Mouse (Mus musculus): Measurements from ENCODE around the gene Srsf1.
"Not testable (repeated sequence)": the region's sequence is repeated elsewhere in the genome, so short reads cannot be mapped to it uniquely, and the experiment has no call there.

The Srsf1 gene

GRCm38 (mm10) chr11:88039066-88039465, 8.1 kb upstream of the Srsf1 start:
- DNase-seq (ENCODE audit: low spot score): no peak

GRCm38 (mm10) chr11:88044314-88044713, 2.9 kb upstream of the Srsf1 start:
- no peak for DNase-seq (ENCODE audit: low spot score)

GRCm38 (mm10) chr11:88045159-88045558, 2.0 kb upstream of the Srsf1 start:
- not testable (repeated sequence) for DNase-seq (ENCODE audit: low spot score)

- DNase-seq (ENCODE audit: low spot score): no peak
Observed at GRCm38 (mm10) chr11:88045878-88046277, 1.3 kb upstream of the Srsf1 start.

- no peak for DNase-seq (ENCODE audit: low spot score)
Observed at GRCm38 (mm10) chr11:88046323-88046937, 743 bp upstream of the Srsf1 start.

GRCm38 (mm10) chr11:88047871-88048531, 828 bp downstream of the Srsf1 start:
- DNase-seq (ENCODE audit: low spot score): no peak

GRCm38 (mm10) chr11:88048961-88049670, 1.9 kb downstream of the Srsf1 start:
- DNase-seq (ENCODE audit: low spot score): no peak

- no peak for DNase-seq (ENCODE audit: low spot score)
Observed at GRCm38 (mm10) chr11:88049732-88050131, 2.6 kb downstream of the Srsf1 start.

- no peak for DNase-seq (ENCODE audit: low spot score)
Observed at GRCm38 (mm10) chr11:88052638-88053037, 5.5 kb downstream of the Srsf1 start.

- DNase-seq (ENCODE audit: low spot score): no peak
Observed at GRCm38 (mm10) chr11:88053821-88054220, 6.6 kb downstream of the Srsf1 start.

GRCm38 (mm10) chr11:88054589-88054988, 7.4 kb downstream of the Srsf1 start:
- DNase-seq (ENCODE audit: low spot score): no peak

GRCm38 (mm10) chr11:88055777-88056176, 8.6 kb downstream of the Srsf1 start:
- DNase-seq (ENCODE audit: low spot score): no peak

- no peak for DNase-seq (ENCODE audit: low spot score)
Observed at GRCm38 (mm10) chr11:88057788-88058187, 10.6 kb downstream of the Srsf1 start.

- DNase-seq (ENCODE audit: low spot score): no peak
Observed at GRCm38 (mm10) chr11:88059141-88059540, 12.0 kb downstream of the Srsf1 start.

- no peak for DNase-seq (ENCODE audit: low spot score)
Observed at GRCm38 (mm10) chr11:88061892-88062625, 14.9 kb downstream of the Srsf1 start.

- no peak for DNase-seq (ENCODE audit: low spot score)
Observed at GRCm38 (mm10) chr11:88065732-88066131, 18.6 kb downstream of the Srsf1 start.

- DNase-seq (ENCODE audit: low spot score): no peak
Observed at GRCm38 (mm10) chr11:88067191-88067585, 20.0 kb downstream of the Srsf1 start.

- DNase-seq (ENCODE audit: low spot score): peak; percentile 39
Observed at GRCm38 (mm10) chr11:88067586-88068410, 20.6 kb downstream of the Srsf1 start, which contains the start of gene Vezf1. Vezf1 (plus strand) TSS chr11:88068279.

GRCm38 (mm10) chr11:88068411-88069245, 21.5 kb downstream of the Srsf1 start:
- peak; percentile 22 for DNase-seq (ENCODE audit: low spot score)

GRCm38 (mm10) chr11:88069246-88069570, 22.0 kb downstream of the Srsf1 start:
- DNase-seq (ENCODE audit: low spot score): no peak

GRCm38 (mm10) chr11:88070392-88070791, 23.2 kb downstream of the Srsf1 start:
- DNase-seq (ENCODE audit: low spot score): no peak

Data from urinary bladder, postnatal 10 days (tissue).